Mouse (Mus musculus): ENCODE data around the gene Zdhhc25.

The Zdhhc25 gene

DNA sequence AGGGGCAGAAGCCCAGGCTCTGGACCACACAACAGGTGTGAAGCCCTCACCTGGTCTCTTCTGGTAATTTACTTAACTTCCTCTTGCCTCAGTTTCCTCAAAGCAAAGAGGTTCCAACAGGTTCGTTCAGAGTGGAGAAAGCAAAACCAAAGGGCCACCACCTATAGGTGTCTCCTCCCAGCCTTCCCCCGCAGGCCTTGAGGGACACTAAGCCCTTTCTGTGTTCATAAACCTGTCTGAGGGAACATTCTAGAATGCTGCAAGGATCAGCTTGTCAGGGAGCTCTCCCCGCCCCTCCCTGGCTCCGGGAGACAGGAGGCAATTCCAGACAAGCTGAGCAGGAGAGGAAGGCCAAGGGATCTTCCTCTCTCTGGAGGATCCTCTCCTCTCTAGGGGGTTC lies at the start of gene Zdhhc25:
TSS of gene Zdhhc25 (plus strand) at position 301 of the 400 bp plus-strand sequence.
- DNase-seq (ENCODE audit: extremely low spot score, low spot score) = no peak

DNA sequence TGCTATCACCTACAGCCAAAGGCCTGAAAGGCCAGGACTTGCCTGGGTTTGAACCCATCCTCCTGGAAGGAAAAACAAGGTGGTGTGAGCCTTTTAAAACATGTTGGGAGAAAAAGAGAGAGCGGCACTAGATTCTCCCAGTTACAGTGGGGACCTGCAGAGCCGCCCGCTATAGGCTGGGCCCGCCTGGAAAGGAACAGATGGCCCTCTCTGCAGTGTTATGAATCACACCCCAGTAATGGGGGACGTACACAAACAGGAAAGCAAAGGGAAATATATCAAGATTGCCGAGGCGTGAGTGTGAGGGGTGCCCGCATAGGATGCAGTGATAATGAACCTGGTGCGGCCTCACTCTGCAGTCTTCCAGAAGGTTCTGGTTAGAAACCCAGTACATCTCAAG lies 47.2 kb upstream of the Zdhhc25 start:
- DNase-seq (ENCODE audit: extremely low spot score, low spot score) = no peak

DNA sequence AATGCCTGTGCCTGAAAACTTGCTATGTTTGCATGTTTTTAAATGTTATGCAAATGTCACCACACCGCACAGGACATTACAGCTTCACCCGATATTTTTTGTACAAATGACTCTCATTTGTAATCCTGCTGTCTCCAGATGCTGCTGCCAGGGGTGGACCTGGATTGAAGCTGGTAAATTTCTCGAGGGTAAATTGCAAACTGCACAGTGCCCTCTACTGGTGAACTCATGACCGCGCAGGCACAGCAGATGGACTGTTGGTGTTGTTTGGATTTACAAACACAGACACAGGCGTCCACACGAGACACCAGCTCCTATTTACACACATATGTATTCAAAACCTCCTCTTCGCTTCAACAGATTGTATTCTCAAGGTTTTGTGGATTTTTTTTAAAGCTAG lies 44.6 kb upstream of the Zdhhc25 start:
- peak; percentile 39 for DNase-seq (ENCODE audit: extremely low spot score, low spot score)

DNA sequence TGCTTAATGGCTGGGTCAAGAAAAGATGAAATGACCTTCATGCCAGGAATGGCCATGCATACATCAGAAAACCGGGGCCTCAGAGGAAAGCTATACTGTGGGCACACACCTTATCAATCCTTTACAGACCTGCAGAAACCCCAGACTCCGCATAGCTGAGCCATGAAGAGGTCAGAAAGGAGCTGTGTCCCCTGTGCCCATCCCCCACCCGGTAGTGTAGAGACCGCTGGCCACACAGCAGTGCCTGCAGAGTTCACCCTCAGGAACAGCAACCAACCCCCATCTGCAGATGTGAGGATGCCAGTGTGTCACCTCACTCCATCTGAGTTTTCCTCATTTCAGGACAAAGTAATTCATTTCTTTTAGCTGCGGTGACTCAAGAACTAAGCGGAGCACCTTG lies 39.5 kb upstream of the Zdhhc25 start:
- peak; percentile 21 for DNase-seq (ENCODE audit: extremely low spot score, low spot score)

DNA sequence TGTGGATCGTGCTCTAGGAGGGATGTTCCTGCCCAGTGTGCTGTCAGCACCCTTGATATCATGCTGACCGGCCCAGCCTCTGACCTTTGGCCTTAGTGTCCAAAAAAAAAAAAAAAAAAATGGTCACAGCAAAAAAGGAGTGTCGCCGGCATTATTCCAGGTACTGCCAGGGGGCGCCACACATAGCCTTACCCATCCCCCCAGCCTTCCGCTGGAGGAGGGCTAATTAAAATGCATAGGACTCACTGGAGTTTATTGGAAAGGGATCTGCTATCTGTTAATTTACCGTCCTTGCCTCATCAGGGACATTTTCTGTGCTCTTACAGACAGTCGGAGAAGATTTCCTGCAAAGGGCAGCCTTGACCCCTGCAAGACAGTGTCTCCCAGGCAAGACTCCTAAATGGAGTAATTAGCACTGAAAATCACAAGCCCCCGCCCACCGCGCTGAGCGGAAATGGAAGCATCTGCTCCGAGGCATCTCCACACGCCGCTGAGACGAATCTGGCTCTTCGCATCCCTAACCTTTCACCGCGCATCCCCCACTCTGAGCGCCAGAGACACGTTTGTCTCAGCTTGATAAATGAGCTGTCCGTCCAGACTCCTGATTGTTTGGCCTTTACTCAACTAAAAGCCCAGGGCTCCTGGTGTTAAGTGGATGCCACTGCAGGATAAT lies 38.9 kb upstream of the Zdhhc25 start:
- peak; percentile 51 for DNase-seq (ENCODE audit: extremely low spot score, low spot score)

DNA sequence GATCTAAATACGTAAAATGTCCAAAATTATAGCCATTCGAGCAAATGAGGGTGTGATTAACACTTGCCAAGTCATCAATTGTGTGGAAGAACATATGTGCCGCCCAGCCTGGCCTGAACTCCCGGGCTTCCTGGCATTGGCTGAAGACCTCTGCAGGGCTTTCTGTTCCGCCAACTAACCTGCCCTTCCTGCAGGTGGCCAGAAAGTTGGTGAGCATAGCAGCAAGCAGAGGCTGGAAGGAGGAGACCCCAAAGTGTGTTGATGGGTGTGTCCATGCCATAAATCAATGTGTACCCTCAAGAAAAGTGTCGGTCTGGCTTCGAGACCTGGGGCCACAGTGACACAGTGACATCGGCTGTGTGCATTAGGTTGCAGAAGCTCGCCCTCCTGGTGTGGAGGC lies 34.8 kb upstream of the Zdhhc25 start:
- DNase-seq (ENCODE audit: extremely low spot score, low spot score) = no peak

DNA sequence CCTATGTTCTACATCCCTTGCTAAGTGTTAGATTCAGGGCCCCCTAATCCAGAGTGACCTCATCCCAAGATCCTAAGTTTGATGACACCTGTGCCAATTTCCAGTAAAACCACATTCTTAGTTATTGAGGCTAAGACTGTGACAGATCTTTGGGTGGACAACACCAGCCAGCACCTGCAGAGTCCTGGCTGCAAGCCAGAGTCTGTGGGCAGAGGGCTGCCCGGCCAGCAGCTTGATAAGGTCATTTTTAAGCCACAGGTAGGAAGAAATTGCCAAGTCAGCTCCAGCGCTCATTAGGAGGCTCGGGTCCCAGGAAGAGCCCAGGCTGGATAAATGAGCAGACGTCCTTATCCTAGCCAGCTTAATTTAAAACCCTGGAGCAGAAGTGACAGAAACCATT lies 34.3 kb upstream of the Zdhhc25 start:
- DNase-seq (ENCODE audit: extremely low spot score, low spot score) = no peak

DNA sequence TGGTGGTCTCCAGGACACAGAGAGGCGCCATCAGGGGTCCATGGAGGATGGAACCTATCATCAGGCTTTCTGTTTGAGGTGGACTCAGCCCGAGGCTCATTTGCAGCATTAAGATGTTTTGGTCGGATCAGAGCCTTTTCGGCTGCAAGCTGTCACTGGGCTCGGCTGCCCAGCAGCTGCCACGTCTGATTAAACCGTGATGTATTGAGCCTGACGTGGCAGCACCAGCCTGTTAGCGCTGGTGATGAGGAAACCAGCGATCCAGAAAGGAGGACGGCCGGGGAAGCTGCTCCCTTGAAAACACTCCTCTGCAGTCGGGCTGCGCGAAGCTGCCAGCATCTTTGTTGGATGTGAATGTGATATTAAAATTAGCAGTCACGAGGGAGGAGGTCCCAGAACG lies 29.4 kb upstream of the Zdhhc25 start:
- no peak for DNase-seq (ENCODE audit: extremely low spot score, low spot score)

DNA sequence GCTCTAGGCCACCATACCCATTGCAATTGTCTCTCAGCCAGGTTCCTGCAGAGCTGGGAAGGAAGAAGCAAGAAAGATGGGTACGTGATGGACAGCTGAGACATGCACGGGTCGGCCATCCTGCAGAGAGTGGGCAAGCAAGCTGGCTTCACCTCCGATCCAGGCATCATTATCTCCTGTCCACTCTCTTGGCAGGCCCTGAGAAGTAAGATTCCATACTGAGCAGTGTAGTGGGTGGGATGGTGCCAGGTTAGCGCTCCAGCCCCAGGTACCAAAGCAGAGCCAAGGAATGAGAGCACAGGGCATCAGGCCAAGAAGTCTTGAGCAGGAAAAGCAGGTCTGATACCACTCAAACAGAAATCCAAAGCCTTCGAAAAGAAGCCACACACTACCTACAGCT lies 20.6 kb upstream of the Zdhhc25 start:
- DNase-seq (ENCODE audit: extremely low spot score, low spot score) = no peak

DNA sequence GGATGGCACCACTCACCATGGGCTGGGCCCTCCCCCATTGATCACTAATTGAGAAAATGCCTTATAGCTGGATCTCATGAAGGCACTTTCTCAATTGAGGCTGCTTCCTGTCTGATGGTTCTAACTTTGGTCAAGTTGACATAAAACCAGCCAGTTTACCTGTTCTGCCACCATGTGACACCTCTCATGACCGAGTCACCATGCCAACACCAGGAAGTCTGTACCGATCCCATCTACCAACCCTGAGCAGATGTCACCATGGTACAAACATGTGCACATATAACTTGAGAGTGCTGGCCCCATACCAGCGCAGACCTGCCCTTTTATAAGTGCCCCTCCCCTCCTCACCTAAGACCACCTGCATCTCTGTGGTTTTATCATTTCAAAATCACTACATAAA lies 2.4 kb downstream of the Zdhhc25 start:
- no peak for DNase-seq (ENCODE audit: extremely low spot score, low spot score)

DNA sequence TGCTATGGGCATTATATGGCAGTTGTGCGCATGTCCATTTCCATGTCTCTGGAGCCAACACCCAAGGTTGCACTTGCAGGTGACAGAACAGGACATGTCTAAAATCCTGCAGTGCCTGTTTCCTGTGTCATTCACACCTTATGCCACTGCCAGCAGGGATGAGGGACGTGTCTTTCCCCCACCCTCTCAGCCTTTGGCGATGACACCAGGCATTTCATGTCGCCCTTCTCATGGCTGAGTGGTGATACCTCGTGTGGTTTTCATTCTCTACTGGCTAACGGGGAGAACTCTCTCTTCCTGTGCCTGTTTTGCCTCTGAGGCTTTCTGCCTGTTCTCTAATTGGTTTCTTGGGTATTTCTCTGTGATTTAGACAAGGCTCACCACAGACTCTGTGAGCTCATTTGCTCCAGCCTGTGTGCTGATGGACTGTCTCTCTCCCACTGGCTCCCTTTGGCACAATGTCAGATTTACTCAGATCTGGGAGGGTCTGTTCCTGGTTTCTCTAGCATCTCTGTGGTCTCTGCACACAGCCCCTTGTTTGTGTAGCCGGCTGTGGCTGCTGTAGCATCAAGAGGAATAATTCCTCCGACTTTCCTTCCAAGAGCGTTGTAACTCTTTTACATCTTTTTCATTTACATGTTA lies 3.1 kb downstream of the Zdhhc25 start:
- DNase-seq (ENCODE audit: extremely low spot score, low spot score) = no peak

DNA sequence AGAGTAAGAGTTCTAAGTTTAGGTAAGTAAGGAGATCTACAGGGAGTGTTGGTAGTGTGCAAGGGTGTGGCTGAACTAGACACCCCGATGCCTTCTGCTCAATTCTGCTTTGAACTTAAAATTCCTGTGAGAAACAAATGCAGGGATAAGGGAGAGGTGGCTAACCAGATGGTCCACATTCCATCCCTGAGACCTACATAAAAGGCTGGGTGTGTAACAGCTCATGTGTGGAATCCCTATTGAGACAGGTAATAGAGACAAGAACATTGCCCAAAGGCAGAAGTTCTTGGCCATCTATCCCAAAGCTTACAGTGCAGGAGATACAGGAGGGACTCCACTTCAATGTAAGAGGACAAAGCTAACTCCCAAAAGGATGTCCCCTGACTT lies 3.6 kb downstream of the Zdhhc25 start:
- DNase-seq (ENCODE audit: extremely low spot score, low spot score) = no peak

DNA sequence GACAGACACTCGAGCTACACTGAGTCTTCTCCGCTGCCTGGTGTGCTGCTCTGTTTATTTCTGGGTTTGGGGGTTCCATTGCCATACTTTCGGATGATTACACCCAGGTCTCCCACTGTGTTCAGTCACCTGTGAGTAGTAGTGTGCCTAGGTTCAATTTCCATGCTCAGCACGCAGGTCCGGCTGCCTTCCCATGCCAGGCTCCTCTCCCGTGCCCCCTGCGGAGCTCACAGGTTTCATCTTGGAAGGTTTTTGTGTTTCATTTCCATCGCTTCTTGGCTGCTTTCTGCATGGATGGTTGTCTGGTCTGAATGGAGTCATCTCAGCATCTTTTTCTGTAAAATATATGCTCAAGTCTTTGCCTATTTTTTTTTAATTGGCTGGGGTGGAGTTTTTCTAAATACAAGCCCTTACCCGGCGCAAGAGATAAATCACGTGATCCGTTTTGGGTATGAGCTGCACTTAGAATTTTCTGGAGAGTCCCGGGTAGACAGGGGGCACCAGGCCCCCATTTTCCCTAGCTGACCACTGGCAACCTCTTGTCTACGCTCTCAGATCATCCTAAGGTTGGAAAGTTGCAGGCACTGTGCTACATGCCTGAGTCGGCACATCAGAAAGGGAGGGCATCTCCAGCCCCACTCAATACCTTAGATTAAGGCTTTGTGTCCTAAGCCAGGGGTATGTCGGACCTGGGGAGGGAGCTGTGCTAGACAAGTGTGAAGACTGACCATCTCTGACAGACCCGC lies 4.7 kb downstream of the Zdhhc25 start:
- DNase-seq (ENCODE audit: extremely low spot score, low spot score) = no peak

DNA sequence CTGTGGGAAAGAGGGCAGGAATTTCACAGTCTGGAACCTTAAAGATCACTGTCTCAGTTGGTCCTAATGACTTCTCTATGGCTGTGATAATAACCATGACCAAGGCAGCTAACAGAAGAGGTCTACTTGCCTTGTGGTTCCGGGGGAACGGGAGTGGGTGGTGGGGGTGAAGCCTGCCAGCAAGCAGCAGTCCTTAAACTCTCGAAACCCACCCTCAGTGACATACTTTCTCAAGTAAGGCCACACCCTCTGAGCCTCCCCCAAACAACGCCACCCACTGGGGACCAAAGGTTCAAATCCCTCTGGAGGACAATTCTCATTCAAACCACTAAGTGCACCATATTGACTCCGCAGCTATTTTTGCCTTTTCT lies 5.3 kb downstream of the Zdhhc25 start:
- no peak for DNase-seq (ENCODE audit: extremely low spot score, low spot score)

DNA sequence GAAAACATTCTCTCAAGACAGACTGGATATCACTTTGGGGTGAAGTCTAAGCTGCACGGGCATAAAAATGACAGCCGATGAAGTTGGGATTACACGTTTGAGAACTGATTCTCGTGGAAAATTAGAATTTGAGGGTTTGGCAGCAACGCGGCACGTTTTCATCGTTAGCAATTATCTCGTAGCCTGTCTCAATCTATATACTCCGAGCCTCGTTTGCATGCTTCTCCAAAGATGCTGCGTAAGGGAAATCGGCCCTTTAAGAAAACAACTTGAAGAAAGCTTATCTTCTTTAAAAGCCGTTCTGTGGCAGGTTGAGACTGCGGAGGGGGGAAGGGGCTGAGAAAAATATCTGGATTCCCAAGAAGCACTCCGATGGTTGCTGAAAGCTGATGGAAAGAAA lies 17.0 kb downstream of the Zdhhc25 start:
- DNase-seq (ENCODE audit: extremely low spot score, low spot score) = no peak

DNA sequence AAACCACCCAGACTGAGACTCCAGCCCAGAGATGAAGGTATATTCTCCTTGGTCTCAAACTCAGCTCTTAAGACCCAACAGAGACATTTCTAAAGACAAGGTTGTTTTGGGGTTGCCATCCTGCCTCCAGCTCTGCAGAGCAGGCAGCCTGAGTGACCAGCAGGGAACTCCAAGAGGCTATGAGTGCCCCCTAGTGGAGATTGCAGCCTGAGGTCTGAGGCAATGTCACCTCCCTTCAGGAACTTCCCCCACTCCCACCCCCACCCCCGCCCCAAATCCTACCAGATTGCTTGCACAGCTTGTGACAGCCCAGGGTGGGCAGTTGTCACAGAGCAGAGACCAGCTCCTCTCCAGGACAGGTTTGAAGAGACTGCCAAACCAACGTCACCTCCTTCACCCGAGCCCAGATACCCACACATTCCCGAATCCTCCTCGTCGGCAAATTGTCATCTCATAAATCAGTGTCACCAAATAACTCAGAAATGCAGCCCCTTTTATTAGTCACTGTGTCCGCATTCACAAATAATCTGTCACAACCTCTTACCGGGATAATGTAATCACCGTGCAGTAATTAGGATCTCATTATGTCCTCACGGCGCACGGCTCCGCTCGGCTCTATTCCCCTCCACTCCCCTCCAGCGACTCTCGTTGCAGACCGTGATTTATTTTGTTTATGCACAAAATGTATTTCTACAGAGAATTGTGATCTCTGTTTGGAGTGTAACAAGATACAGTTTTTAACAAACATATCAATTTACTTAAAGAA lies 18.1 kb downstream of the Zdhhc25 start:
- peak; percentile 35 for DNase-seq (ENCODE audit: extremely low spot score, low spot score)

DNA sequence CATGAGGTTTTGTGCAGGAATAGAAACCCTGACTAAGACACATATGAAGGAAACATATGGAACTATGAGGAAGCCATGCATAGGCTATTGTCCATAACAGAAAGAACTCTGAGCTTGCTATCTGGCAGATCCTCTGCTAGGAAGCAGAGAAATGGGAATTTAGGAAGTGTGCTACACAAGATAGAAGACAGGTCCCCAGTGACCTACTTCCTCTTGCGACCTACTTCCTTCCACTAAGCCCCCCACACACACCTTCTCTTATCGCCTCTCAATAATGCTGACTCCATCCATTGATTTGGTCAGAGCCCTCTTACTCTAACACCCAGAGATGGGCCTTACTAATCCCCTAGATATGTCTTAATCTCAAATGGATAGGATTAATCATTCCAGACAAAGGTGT lies 19.9 kb downstream of the Zdhhc25 start:
- no peak for DNase-seq (ENCODE audit: extremely low spot score, low spot score)

DNA sequence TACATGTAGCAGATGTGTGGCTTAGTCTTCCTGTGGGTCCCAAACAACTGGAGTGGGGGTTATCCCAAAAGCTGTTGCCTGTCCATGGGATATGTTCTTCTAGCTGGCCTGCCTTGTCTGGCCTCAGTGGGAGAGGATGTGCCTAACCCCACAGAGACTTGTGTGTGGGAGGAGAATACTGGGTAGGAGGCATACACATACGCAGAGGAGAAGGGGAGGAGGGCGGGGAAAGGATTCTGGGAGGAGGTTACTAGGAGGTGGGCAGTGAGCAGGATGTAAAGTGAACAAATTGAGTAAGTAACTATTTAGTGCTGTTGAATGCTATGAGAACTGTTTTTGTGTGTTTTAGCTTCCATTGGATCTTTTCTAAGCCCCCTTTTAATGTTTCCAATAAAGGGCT lies 23.8 kb downstream of the Zdhhc25 start:
- no peak for DNase-seq (ENCODE audit: extremely low spot score, low spot score)

DNA sequence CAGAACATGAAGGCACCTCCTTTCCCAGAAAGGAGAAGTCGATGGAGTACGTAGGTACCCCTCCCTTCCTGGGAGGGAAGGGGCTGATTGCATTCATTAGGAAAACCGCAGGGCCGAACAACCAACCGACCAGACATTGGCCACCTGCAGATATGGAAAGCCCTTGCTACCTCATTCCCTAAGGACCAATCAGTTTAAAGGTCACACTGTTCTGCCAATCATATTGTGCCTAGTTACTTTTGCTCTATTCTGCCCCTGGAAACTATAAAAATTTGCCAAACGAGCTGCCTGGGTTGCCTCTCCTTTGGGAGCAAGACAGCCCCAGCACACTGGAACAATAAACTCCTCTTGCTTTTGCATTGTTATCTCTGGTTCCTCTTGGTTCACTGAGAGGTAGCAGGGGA lies 24.8 kb downstream of the Zdhhc25 start:
- no peak for DNase-seq (ENCODE audit: extremely low spot score, low spot score)

DNA sequence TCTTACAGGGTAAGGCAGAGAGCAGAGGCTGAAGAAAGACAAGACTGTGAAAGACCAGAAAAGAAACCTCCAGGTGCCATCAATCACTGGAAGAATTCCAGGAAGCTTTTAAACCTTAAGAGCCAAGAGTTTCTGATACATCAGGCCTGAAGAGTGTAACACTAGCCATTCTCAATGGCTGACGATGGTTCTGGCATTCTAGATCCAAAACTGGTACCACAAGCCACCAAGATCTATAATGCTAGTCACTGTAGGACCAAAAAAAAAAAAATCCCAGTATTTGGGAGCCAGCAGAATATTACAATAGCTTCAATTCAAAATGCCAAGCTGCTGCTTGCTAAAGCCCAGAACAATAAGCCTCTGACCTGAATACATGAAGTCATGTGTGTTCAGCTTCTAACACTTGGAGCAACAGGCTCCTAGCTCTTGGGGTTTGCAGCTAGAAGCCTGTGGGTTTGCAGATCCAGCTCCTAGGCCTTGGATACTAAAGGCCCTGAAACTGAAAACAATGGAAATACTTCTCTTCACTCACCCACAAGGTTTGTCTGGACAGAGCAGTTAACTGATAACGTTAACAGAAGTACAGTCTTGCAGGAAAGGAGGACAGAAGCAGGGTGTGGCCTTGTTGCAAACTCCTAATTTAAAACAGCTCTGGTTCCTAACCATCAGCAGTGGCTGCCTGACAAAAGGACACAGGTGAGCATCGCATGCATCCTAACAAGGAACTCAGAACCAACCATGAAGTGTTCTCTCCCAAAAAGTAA lies 25.4 kb downstream of the Zdhhc25 start:
- no peak for DNase-seq (ENCODE audit: extremely low spot score, low spot score)

DNA sequence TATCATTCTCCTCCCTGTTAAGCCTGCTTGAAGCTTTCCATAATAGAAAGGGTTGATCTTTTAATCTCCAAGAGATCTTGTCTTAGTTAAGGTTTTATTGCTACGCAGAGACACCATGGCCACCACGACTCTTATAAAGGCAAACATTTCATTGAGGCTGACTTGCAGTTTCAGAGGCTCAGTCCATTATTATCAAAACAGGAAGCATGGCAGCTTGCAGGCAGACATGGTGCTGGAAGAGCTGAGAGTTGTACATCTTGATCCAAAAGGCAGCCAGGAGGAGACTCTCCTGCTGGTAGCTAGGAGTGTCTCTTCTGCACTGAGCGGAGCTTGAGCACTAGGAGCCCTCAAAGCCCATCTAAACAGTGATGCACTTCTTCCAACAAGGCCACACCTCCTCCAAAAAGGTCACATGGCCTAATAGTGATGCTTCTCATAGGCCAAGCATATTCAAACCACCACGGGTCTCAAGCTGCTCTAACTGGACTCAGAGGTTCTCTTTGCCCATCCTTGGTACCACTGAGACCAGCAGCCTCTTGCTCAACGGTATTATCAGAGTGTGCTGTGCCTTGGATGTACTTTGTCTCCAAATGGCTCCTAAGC lies 26.9 kb downstream of the Zdhhc25 start:
- no peak for DNase-seq (ENCODE audit: extremely low spot score, low spot score)

Measured in neural tube, embryonic 10.5 days (tissue).